Mouse (Mus musculus) brown adipose tissue, adult 24 weeks (tissue): ENCODE measurements at regions not wholly inside any gene's neighbourhood (a gene's known extent, or its start where the extent isn't known, plus 50 kb on each side); places are given as distances from the start of the nearest gene placed in this dataset.

Experiments
- H3K27ac ChIP-seq: fragments of 200-500 bp; replicated peaks from 2 replicates; pipeline ENCODE4 v1.5.1; 2012; ENCODE audit warnings: low read depth, mild to moderate bottlenecking, low read length
- H3K4me1 ChIP-seq: fragments of 200-500 bp; 2 replicates; pipeline ENCODE4 v1.6.1; 2012; ENCODE audit warnings: low read length, mixed read lengths; ENCODE audit not compliant: control insufficient read depth, insufficient read depth, insufficient read length
- H3K4me3 ChIP-seq: fragments of 200-500 bp; 2 replicates; pipeline ENCODE4 v1.5.1; 2012; ENCODE audit warnings: low read depth, mild to moderate bottlenecking, low read length, moderate library complexity; ENCODE audit not compliant: insufficient read depth

DNA sequence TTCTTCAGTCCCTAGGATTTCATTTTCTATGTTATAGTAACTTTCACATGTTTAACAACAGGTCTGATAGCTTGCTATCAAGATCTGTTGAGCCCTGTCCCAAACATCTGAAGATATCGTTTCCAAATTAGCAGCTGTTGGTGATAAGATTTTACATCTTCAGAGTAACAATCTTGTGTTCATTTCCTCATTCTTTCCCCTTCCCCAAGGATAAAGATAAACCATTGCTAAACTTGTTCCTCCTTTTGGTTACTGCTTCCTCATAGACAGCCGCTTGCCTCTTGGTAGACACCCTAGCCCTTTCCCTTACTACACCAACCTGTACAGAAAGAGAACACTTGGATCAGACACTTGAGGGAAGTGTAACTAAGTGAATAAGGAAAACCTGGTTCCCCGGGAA, 58.6 kb downstream of the Kcnrg start:
- H3K4me1 ChIP-seq, result no peaks in the 10 kb centered on the region
- no peak overlapping the region for H3K4me3 ChIP-seq
- no peak overlapping the region for H3K27ac ChIP-seq

DNA sequence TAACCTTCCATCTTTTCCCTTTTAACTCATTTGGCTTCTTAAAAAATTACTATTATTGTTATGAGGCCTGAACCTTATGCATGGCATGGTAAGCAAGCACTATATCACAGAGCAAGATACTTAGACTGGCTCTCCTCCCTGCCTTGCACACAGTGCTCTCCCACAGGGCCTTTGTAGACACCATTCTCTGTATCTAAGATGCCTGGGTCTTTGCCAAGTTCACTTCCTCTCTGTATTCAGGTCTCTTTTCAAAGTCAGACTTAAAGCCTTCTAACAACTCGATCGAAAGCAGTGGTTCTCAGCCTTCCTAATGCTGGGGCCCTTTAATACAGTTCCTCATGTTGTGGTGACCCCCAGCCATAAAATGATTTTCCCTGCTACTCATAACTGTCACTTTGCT, 65.9 kb downstream of the Kcnrg start:
- no peak overlapping the region for H3K27ac ChIP-seq
- peaks cover 12% of the 10 kb centered on the region for H3K4me1 ChIP-seq
- H3K4me3 ChIP-seq, result no peak overlapping the region

DNA sequence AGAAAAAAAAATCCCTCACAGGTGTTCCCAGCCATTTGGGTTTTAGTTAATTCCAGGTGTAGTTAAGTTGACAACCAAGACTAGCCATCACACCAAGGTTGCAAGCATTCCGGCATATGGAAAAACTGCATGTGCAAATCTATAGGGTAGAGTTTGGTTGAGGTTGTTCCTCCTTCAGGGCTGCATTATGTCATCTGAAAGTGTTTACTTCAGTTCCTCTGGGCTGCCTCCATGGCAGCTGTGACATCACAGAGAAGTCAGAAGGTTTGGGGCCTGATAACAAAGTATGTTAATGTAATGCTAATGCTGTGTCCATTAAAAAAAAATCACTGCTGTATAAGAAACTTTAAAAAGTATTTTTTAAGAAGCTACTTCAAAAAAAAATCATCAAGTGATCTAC, 70.8 kb downstream of the Kcnrg start:
- Histone ChIP-seq H3K27ac (no peak overlapping the region), H3K4me1 (peaks cover 11% of the 10 kb centered on the region), H3K4me3 (no peak overlapping the region)

DNA sequence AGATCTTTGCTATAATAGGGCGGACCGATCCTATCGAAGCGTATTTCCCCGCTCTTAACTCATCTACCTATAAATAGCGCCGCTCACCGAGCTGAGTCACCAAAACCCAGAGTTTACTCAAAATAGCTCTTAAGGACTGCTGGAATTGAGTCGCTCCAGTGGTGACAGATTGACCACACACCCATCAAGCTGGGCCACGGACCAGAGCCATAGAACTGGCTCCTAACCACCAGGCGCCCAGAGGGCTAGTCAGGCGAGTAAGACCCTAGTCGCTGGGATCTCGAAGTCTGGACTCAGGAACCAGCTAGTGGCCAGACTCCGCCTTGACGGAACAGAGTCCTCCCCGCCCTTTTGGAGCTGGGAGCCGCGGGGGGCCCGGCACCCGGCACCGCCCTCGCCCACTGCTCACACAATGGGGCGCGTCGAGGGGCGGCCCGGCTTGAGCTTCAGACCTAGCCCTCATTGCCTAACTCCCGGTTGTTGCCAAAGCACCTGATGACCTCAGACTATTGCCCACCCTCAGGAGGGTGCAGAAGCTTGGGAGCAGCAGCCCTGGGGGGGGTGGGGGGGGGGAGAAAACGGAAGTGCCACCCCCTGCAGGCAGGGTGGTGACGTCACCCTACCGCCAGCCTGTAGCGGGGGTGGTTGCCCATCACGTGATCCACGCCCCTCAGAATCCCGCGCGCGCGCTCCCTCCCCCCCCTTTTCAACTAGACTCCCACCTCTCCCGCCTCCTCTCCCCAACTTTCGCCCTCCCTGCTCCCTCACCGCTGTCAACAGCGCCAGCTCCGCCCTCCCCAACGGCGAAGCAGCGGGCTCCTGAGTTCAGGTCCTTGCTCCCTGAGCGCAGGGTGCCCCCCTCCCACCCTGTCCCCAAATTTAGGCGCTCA, 73.8 kb downstream of the Kcnrg start:
- peaks cover 5% of the 10 kb centered on the region; the same call in 1 of the 2 replicates for H3K4me1 ChIP-seq

DNA sequence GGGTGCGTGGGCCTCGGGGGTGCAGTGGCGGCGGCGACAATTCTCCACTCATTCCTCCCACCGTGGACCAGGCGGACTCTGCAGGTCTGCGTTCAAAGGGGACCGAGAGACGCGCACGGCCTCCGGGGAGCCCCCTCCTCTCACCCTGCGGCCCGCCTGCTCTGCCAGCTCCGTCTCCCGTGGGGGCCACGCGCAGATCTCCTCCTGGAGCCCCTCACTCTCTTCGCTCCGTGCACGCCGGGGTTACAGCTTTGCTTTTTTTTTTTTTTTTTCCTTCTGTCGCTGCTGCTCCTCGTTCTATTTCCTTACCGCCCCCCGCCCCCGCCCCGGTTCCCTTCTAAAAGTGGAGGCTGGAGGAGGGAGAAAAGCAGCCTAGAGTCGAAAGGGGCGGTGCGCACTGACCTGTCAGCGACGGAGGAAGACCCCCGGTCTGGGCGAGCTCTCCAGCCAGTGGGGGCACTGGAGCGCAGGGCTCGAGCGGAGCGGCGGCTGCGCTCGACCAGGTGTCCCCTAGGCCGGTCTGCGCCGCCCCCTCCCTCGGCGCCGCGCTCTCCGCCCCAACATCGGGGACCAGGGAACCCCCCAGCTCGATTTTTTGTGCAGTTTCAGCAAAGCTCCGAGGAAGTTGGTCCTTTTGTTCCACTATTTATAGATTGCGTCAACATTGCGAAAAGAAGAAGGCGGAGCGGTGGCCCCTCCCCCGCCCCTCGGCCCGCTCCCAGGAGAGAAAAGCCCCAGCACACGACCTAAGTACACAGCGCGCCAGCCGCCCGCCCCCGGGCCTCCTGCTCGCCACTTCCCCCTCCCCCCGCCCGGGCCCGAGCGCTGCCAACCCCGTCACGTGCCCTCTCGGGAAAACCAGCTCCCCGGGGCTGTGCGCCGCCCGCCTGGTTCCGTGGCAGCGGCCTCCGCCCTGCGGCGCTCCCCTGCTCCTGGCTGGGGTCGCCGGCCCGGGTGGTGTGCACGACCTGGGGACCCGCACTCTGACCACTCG, 74.7 kb downstream of the Kcnrg start:
- peak overlapping the region; percentile 99 for H3K4me3 ChIP-seq
- H3K4me1 ChIP-seq, result peaks cover 5% of the 10 kb centered on the region; the same call in 1 of the 2 replicates
- peak overlapping the region; percentile 94 for H3K27ac ChIP-seq

More for the DNA sequence above, 73.8 kb downstream of the Kcnrg start:
- H3K27ac ChIP-seq, result peak overlapping the region; percentile 95
- peak overlapping the region; percentile 99 for H3K4me3 ChIP-seq

DNA sequence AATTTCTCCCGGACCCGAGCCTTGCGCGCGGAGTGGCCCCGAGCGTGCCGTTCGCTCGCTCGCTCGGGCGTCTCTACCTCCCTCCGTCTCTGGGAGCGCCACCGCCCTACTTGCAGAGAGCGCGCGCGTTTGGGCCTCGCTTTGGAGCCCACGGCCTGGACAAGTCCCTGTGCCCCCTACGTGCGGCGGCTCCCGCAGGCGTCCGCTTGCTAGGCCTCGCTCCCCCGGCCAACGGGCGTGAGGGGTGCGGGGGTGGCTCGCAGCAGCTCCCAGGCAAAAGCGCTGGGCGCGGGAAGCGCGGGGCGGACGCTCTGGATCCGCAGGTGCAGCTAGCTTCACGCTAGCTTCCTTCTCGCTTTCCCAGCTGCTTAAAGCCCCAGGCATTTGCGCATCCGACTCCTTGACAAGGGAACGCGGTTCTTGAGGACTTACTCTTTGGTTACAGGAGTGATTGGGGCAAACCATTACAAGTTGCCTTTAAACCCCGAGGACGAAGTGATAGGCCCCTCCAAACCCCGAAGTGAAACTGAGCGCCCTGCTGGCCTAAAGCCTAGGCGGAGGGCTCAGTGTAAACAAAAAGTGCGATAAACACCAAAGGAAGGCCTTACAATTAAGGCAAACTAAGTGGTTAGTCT, 75.6 kb downstream of the Kcnrg start:
- H3K4me1 ChIP-seq, result peaks cover 5% of the 10 kb centered on the region; the same call in 1 of the 2 replicates
- H3K27ac ChIP-seq, result peak overlapping the region; percentile 93
- H3K4me3 ChIP-seq, result peak overlapping the region; percentile 81

DNA sequence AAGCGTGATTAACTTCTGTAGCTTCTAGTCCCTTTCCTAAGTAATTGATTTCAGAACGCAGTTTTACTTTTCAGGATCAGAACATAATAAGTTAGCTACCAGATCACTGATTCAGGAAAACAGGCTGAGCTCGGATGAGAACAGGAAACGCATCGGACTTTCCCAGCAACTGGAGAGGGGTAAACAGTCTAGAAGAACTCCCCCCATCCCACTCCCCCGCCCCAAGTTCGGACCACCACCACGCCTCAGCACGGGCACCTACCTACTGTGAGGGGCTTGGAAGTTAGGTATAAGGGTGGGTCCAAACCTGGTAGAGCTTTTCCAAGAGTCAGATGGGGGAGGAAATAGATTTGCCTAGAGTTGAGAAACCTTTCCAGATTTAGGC, 76.1 kb downstream of the Kcnrg start:
- H3K27ac ChIP-seq, result peak overlapping the region; percentile 93
- H3K4me3 ChIP-seq, result peak overlapping the region; percentile 81
- H3K4me1 ChIP-seq, result peaks cover 5% of the 10 kb centered on the region; the same call in 1 of the 2 replicates

DNA sequence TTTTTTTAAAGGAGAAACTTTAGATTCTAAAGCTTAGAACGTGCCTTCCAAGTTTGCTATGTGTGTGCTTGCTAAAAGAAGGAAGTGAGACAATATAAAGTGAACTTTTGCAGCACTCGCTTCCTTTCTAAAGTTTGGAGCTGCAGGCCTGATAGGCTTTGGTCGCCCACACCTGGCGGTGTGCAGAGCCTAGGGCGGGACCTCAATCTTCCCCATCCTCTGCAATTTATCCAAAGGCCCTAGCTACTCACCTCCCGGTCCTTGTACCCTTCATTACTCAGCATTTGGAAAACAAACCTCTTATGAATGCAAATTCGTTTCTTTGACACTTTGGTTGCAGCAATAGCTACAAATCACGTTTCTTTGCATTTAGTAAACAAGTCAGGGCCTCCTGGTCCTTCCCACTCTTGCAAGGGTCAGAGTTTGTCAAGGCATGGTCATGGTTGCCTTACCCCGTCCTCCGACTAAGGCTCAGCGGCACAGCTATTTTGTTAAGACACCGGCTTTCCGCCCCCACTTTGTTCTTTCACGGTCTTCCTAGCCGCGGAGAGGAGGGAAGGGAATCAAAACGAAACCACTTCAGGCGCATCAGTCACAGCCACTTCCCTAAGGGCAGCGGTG, 76.6 kb downstream of the Kcnrg start:
- Histone ChIP-seq H3K27ac (peak overlapping the region; percentile 85), H3K4me3 (peak overlapping the region; percentile 81), H3K4me1 (peaks cover 5% of the 10 kb centered on the region; the same call in 1 of the 2 replicates)

DNA sequence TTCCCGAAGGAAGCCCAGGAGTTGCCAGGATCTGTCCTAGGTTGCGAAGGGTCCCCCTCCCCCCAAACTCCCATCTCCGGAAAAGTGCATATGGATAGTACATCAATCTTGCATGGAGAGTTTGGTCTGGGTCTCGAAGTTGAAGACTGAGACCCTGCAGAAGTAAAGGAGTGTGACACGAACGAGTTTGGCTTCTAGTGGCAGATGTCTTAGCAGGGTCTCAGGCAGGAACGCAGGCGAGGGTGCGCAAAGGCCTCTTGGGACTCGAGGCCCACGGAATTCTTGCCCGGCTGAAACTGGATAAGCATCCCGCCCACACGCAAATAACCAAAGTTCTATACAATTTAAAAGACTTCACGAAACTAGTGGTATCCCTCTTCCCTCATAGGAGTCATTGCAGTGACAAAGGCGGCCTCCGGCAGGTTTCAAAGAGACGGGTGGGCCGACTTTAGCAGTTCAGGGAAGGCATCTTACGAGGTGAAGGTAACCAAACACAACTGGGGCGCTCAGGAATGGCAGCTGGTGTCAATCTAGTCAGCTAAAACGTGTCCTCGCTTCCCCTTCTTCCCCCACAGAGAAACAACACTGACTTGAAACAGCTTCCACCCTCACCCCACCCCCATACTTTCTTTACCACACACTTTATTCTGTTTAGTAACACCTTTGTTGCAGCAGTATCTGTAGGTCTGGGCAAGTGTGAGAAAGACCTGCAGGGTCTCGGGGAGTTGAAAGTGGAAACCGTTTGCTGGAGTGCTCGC, 77.4 kb downstream of the Kcnrg start:
- peaks cover 5% of the 10 kb centered on the region; the same call in 1 of the 2 replicates for H3K4me1 ChIP-seq
- peak overlapping the region; percentile 81 for H3K4me3 ChIP-seq
- peak overlapping the region; percentile 85 for H3K27ac ChIP-seq

DNA sequence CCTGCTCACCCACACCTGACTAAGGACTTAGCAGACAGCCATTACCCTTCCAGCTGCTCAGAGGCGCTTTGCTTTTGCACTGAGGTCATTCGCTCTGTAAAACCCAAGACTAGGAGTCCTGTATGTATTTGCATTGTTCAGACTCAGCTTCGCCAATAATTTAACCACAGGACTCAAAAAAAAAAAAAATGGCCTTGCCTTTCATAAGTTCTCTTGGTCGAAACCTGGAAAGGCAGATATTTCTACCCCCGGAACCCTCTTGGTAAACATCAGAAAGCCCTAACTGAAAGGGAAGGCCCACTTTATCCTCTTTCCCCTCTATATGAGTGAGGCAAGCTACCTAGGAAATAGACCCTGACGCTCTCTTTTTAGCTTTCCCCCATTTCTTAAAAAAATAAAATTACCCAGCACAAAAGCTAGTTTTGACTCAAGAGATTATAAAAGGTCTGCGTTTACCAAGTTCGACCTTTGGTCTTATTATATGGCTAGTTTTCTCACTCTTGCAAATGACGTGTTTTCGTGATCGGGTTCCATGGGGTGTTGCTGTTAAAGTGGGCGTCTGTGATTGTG, 78.1 kb downstream of the Kcnrg start:
- Histone ChIP-seq H3K4me3 (no peak overlapping the region), H3K4me1 (peaks cover 2% of the 10 kb centered on the region; the same call in 1 of the 2 replicates), H3K27ac (no peak overlapping the region)

DNA sequence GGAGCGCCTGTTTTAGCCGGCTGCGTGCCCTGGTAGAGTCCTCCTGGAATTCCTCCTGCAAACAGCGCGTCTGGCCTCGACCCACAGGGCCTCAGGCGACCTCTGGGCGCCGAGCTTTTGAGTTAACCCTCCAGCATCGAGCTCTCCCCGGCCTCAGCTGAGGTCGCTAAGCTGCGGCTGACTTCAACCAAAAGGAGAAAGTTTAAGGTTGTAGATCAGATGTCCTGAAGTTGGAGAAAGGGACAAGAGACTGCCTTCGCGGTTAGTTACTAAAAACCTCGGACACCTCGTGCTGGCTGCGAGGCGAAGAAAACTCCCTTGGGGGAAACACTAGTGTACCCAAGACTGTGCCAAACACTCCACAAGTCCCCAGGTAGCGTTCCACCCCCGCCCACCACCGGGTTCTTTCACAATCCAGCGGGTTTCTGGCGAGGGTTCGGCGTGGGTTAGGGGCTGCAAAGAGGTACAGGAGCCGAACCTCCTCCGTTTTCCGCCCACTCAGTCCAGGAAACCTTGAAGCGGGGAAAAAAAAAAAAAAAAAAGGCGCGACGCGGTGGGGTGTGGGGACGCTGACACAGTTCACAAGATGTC, 78.9 kb downstream of the Kcnrg start:
- Histone ChIP-seq H3K4me3 (peak overlapping the region; percentile 52), H3K27ac (peak overlapping the region; percentile 70), H3K4me1 (peaks cover 2% of the 10 kb centered on the region; the same call in 1 of the 2 replicates)

DNA sequence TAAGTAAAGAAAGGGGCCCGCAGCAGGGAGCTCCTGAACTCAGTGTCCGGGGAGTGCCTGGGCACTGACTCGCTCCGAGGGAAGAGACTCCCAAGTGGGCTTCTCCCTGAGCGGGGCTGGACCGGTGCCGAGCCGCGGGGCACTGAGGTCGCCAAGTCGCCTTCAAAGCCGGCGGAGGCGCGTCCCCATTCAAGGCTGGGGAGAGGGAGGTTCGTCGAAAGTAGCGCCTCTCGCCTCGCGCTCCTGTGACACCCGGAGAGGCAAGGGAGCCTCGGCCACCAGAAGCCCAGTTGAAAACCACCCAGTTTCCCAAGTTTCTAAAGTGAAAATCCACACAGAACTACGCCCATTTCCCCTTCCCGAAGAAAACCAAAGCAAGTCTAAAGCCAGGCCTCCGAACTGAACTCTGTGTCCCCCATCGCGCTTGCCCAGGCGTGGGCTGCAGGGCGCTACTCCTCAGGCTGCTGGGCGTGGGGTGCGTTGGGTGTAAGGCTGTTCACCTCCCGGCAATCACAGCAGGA, 79.6 kb downstream of the Kcnrg start:
- Histone ChIP-seq H3K4me1 (peaks cover 2% of the 10 kb centered on the region; the same call in 1 of the 2 replicates), H3K4me3 (peak overlapping the region; percentile 67), H3K27ac (peak overlapping the region; percentile 61)
